ENCODE assay signal across 12 mouse cellular contexts in the genomic region with DNA sequence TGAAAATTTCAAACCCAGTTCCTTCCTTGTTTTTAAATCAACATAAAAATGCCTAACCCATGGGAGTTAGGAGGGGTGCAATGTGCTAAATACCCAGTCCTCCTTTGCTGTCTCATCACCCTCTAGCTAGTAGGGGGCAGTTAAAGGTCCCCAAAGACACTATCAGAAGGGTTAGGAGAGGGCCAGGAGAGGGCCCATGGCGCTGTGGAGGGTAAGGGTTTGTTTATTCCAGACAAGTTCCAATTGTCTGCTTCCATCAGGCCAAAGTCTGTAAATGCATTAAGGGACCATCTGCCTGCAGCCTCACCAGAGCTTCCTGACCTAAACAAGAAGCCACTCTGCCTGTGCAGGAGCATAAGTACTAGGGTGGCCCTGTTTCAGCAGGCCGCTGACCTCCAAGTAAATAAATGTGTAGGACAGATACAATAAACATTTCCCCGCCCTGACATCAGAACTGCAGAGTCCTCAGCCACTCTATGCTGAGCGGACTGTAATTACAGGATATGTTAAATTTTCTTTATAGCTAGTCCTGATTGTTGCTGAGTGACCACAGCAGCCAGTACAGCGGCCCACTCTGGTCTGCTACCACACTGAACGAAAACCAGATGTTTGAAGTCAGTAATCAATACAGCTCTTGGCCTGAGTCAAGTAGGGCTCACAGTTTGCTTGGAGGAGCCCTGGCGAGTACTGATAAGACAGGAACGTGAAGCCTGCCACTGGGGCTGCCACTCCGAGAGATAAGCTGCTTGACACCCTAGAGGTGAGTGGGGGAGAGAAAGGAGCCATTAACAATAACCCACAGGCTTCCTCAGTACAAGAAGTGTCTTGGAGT.
DNase-seq lines count a peak whose midpoint lies in the region; ATAC-seq and TF ChIP-seq lines count a peak whose summit lies in the region.
"Had no signal": no experiment of that assay in that cellular context is flagged by ENCODE, and none has a peak within 500 bp of the region (broad histone marks: within the 10 kb centered on the region; RNA-seq: fewer than 3 reads in every experiment).

No protein-coding gene starts in this region.

- peaks cover 4% of the 10 kb centered on the region; the same call in 1 of the 2 replicates for H3K27me3 ChIP-seq in heart, embryonic 10.5 days (ENCODE audit: insufficient read depth, poor library complexity, severe bottlenecking)
- no peaks in the 10 kb centered on the region for H3K27me3 ChIP-seq in stomach, embryonic 14.5 days (ENCODE audit: control insufficient read depth, insufficient read depth, low read length)
- no peaks in the 10 kb centered on the region for H3K27me3 ChIP-seq in stomach, postnatal 0 days (ENCODE audit: control insufficient read depth, insufficient read depth, low read length)
- no peaks in the 10 kb centered on the region for H3K27me3 ChIP-seq in liver, embryonic 11.5 days (replicated peaks; ENCODE audit: control insufficient read depth, insufficient read depth, low read length)
- H3K27me3 ChIP-seq: hindbrain, embryonic 12.5 days had no signal

- TF ChIP-seq EP300 in stomach, postnatal 0 days (optimal IDR thresholded peaks at IDR 0.05), result no peak

- H3K36me3 ChIP-seq in heart, embryonic 10.5 days, result peaks cover 2% of the 10 kb centered on the region; the same call in 1 of the 2 replicates
- H3K36me3 ChIP-seq in stomach, embryonic 14.5 days (ENCODE audit: control insufficient read depth, insufficient read depth, low read length), result no peaks in the 10 kb centered on the region
- H3K36me3 ChIP-seq in stomach, postnatal 0 days (ENCODE audit: control insufficient read depth, insufficient read depth, low read length), result no peaks in the 10 kb centered on the region
- no peaks in the 10 kb centered on the region for H3K36me3 ChIP-seq in liver, embryonic 11.5 days (ENCODE audit: control insufficient read depth, insufficient read depth, low read length)
- H3K36me3 ChIP-seq: hindbrain, embryonic 12.5 days had no signal

- TF ChIP-seq CTCF in stomach, postnatal 0 days (IDR thresholded peaks at IDR 0.05; ENCODE audit: low read depth), result no peak

- no peak overlapping the region for H3K9ac ChIP-seq in stomach, embryonic 14.5 days (replicated peaks; ENCODE audit: low read depth, low read length)
- no peak overlapping the region for H3K9ac ChIP-seq in stomach, postnatal 0 days (ENCODE audit: low read length)
- H3K9ac ChIP-seq in liver, embryonic 11.5 days (ENCODE audit: low read depth, low read length), result peak overlapping the region; percentile 17
- H3K9ac ChIP-seq: forebrain, postnatal 0 days; hindbrain, embryonic 12.5 days had no signal

- 8% methylated on average over 9 of the region's 9 CpGs for WGBS in heart, embryonic 10.5 days
- WGBS in stomach, embryonic 14.5 days, result 22% methylated on average over 9 of the region's 9 CpGs
- WGBS in stomach, postnatal 0 days, result 35% methylated on average over 9 of the region's 9 CpGs
- WGBS in liver, embryonic 11.5 days, result 11% methylated on average over 9 of the region's 9 CpGs

- H3K9me3 ChIP-seq in heart, embryonic 10.5 days, result peaks cover 3% of the 10 kb centered on the region; the same call in 1 of the 2 replicates
- peaks cover 6% of the 10 kb centered on the region; the same call in 1 of the 2 replicates for H3K9me3 ChIP-seq in stomach, embryonic 14.5 days (ENCODE audit: control insufficient read depth, low read depth, low read length)
- H3K9me3 ChIP-seq in stomach, postnatal 0 days (ENCODE audit: control insufficient read depth, low read length), result no peaks in the 10 kb centered on the region
- H3K9me3 ChIP-seq in liver, embryonic 11.5 days (ENCODE audit: control insufficient read depth, low read length), result 0 out of 2 replicates have a peak, but pooled peaks cover 2% of the 10 kb centered on the region
- H3K9me3 ChIP-seq: hindbrain, embryonic 12.5 days had no signal

- peak; percentile 94 for DNase-seq in heart, embryonic 10.5 days (ENCODE audit: low spot score)
- DNase-seq in heart, adult 9 months (ENCODE audit: low spot score in 2 of 2), result no peak
- DNase-seq in stomach, postnatal 0 days (ENCODE audit: low spot score), result no peak
- DNase-seq in liver, embryonic 11.5 days (ENCODE audit: low spot score), result peak; percentile 65
- peak; percentile 66 for DNase-seq in yolk sac, embryonic 10.5 days (ENCODE audit: low spot score)
- no peak for DNase-seq in cerebellum, postnatal 25 days
- no peak for DNase-seq in adrenal gland, adult 2 months
- DNase-seq: forebrain, postnatal 0 days; lung, postnatal 4 days had no signal

- no peak overlapping the region for H3K4me2 ChIP-seq in stomach, embryonic 14.5 days (replicated peaks; ENCODE audit: low read depth, low read length)
- H3K4me2 ChIP-seq in stomach, postnatal 0 days (replicated peaks; ENCODE audit: low read depth), result no peak overlapping the region
- H3K4me2 ChIP-seq in liver, embryonic 11.5 days, result peak overlapping the region; percentile 41
- H3K4me2 ChIP-seq: hindbrain, embryonic 12.5 days had no signal

- peak; percentile 93; the same call in 1 of the 2 replicates for ATAC-seq in stomach, embryonic 14.5 days (ENCODE audit: insufficient number of reproducible peaks, insufficient read depth, low FRiP score, low read depth)
- ATAC-seq in stomach, postnatal 0 days (ENCODE audit: low FRiP score, low TSS enrichment), result no peak
- peak; percentile 96 for ATAC-seq in liver, embryonic 11.5 days (replicated peaks; ENCODE audit: low FRiP score)
- ATAC-seq: forebrain, postnatal 0 days had no signal

- peak overlapping the region; percentile 82 for H3K27ac ChIP-seq in heart, embryonic 10.5 days
- H3K27ac ChIP-seq in stomach, embryonic 14.5 days (ENCODE audit: low read length), result no peak overlapping the region
- H3K27ac ChIP-seq in stomach, postnatal 0 days (replicated peaks), result no peak overlapping the region
- peak overlapping the region; percentile 90 for H3K27ac ChIP-seq in liver, embryonic 11.5 days (ENCODE audit: low read depth, low read length)
- H3K27ac ChIP-seq: hindbrain, embryonic 12.5 days; layer of hippocampus, adult 2 months had no signal

- H3K4me3 ChIP-seq in heart, embryonic 10.5 days, result no peak overlapping the region
- H3K4me3 ChIP-seq in stomach, embryonic 14.5 days (ENCODE audit: low read depth, low read length), result no peak overlapping the region
- H3K4me3 ChIP-seq in stomach, postnatal 0 days (ENCODE audit: low read depth, low read length), result no peak overlapping the region
- no peak overlapping the region for H3K4me3 ChIP-seq in liver, embryonic 11.5 days (ENCODE audit: low read depth, low read length)
- H3K4me3 ChIP-seq: hindbrain, embryonic 12.5 days; layer of hippocampus, adult 2 months had no signal

- peaks cover 19% of the 10 kb centered on the region for H3K4me1 ChIP-seq in heart, embryonic 10.5 days
- H3K4me1 ChIP-seq in stomach, embryonic 14.5 days (ENCODE audit: control insufficient read depth, insufficient read depth, low read length), result peaks cover 7% of the 10 kb centered on the region; the same call in 1 of the 2 replicates
- H3K4me1 ChIP-seq in stomach, postnatal 0 days (replicated peaks; ENCODE audit: control insufficient read depth, insufficient read depth), result no peaks in the 10 kb centered on the region
- peaks cover 33% of the 10 kb centered on the region for H3K4me1 ChIP-seq in liver, embryonic 11.5 days (replicated peaks; ENCODE audit: control insufficient read depth, insufficient read depth, low read length)
- H3K4me1 ChIP-seq: hindbrain, embryonic 12.5 days had no signal

Comparison
In these comparisons a context has a peak if more than half of its experiments do, and no peak if none do; other contexts are left out.
1. DNase-seq: peak in heart, embryonic 10.5 days (single experiment), liver, embryonic 11.5 days (single experiment) and yolk sac, embryonic 10.5 days (single experiment); none in heart, adult 9 months (0 of 2), stomach, postnatal 0 days (single experiment), cerebellum, postnatal 25 days (0 of 2) and adrenal gland, adult 2 months (single experiment).
2. H3K27ac ChIP-seq: peak in heart, embryonic 10.5 days (single experiment) and liver, embryonic 11.5 days (single experiment); none in stomach, embryonic 14.5 days (single experiment) and stomach, postnatal 0 days (single experiment).